11 mouse cellular contexts compared by ENCODE assay signal in genomic region chr16:93143164-93143563, GRCm38 (mm10).
DNase-seq lines count a peak whose midpoint lies in the region; ATAC-seq and TF ChIP-seq lines count a peak whose summit lies in the region.
"Had no signal": no experiment of that assay in that cellular context is flagged by ENCODE, and none has a peak within 500 bp of the region (broad histone marks: within the 10 kb centered on the region; RNA-seq: fewer than 3 reads in every experiment).

No protein-coding gene starts in this region.

- 0 out of 2 replicates have a peak, but pooled peaks cover 4% of the 10 kb centered on the region for H3K27me3 ChIP-seq in embryonic facial prominence, embryonic 14.5 days (replicated peaks; ENCODE audit: control insufficient read depth, insufficient read depth, low read length)
- H3K27me3 ChIP-seq in embryonic facial prominence, embryonic 10.5 days (replicated peaks; ENCODE audit: low read depth, poor library complexity, severe bottlenecking), result peaks cover 23% of the 10 kb centered on the region; the same call in 1 of the 2 replicates
- H3K27me3 ChIP-seq in kidney, embryonic 16.5 days (ENCODE audit: insufficient read depth, low read length), result 0 out of 2 replicates have a peak, but pooled peaks cover 2% of the 10 kb centered on the region

- H3K36me3 ChIP-seq in embryonic facial prominence, embryonic 14.5 days (ENCODE audit: control insufficient read depth, insufficient read depth, low read length), result no peaks in the 10 kb centered on the region
- H3K36me3 ChIP-seq in embryonic facial prominence, embryonic 10.5 days (replicated peaks), result no peaks in the 10 kb centered on the region
- H3K36me3 ChIP-seq in kidney, embryonic 16.5 days (ENCODE audit: insufficient read depth, low read length), result no peaks in the 10 kb centered on the region
- H3K36me3 ChIP-seq: hindbrain, embryonic 15.5 days; liver, embryonic 15.5 days had no signal

- H3K9me3 ChIP-seq in embryonic facial prominence, embryonic 14.5 days (ENCODE audit: control insufficient read depth, low read length), result no peaks in the 10 kb centered on the region
- H3K9me3 ChIP-seq in embryonic facial prominence, embryonic 10.5 days, result no peaks in the 10 kb centered on the region
- H3K9me3 ChIP-seq in kidney, embryonic 16.5 days (ENCODE audit: low read length), result no peaks in the 10 kb centered on the region
- H3K9me3 ChIP-seq: hindbrain, embryonic 15.5 days; liver, embryonic 15.5 days had no signal

- no peak overlapping the region for H3K4me2 ChIP-seq in embryonic facial prominence, embryonic 14.5 days (ENCODE audit: low read depth, low read length)
- H3K4me2 ChIP-seq in kidney, embryonic 16.5 days (replicated peaks; ENCODE audit: low read depth, low read length), result no peak overlapping the region
- H3K4me2 ChIP-seq: hindbrain, embryonic 15.5 days; liver, embryonic 15.5 days had no signal

- H3K27ac ChIP-seq in embryonic facial prominence, embryonic 14.5 days (replicated peaks; ENCODE audit: low read depth, low read length), result no peak overlapping the region
- no peak overlapping the region for H3K27ac ChIP-seq in embryonic facial prominence, embryonic 10.5 days (replicated peaks)
- peak overlapping the region; percentile 41 for H3K27ac ChIP-seq in left cerebral cortex, adult 2 months
- H3K27ac ChIP-seq in kidney, embryonic 16.5 days (ENCODE audit: low read length), result no peak overlapping the region
- H3K27ac ChIP-seq: hindbrain, embryonic 15.5 days; liver, embryonic 15.5 days had no signal

- DNase-seq in embryonic facial prominence, embryonic 14.5 days (ENCODE audit: low spot score), result peak; percentile 73
- DNase-seq in embryonic facial prominence, embryonic 10.5 days (ENCODE audit: low spot score), result no peak
- DNase-seq in testis, postnatal 10 days (ENCODE audit: low spot score), result peak; percentile 49
- DNase-seq in testis, postnatal 14 days (ENCODE audit: low spot score), result no peak
- DNase-seq in left cerebral cortex, adult 2 months (ENCODE audit: extremely low spot score in 1 of 2, low spot score in 2 of 2), result peak; percentile 64 to 76
- peak; percentile 71 for DNase-seq in telencephalon, adult 2 months (ENCODE audit: low read depth, low spot score)
- no peak for DNase-seq in thymus, postnatal 25 days

- H3K4me3 ChIP-seq in embryonic facial prominence, embryonic 14.5 days (ENCODE audit: low read depth, low read length), result no peak overlapping the region
- no peak overlapping the region for H3K4me3 ChIP-seq in embryonic facial prominence, embryonic 10.5 days
- no peak overlapping the region for H3K4me3 ChIP-seq in left cerebral cortex, adult 2 months
- no peak overlapping the region for H3K4me3 ChIP-seq in kidney, embryonic 16.5 days (ENCODE audit: low read length)
- H3K4me3 ChIP-seq: hindbrain, embryonic 15.5 days; liver, embryonic 15.5 days had no signal

- ATAC-seq in embryonic facial prominence, embryonic 14.5 days (ENCODE audit: low read depth), result no peak
- no peak for ATAC-seq in kidney, embryonic 16.5 days (ENCODE audit: low FRiP score, low TSS enrichment)
- ATAC-seq: midbrain, embryonic 16.5 days had no signal

- TF ChIP-seq CTCF in left cerebral cortex, adult 2 months (IDR thresholded peaks at IDR 0.05), result no peak

- no peaks in the 10 kb centered on the region for H3K4me1 ChIP-seq in embryonic facial prominence, embryonic 14.5 days (ENCODE audit: control insufficient read depth, insufficient read depth, low read length)
- H3K4me1 ChIP-seq in embryonic facial prominence, embryonic 10.5 days, result peaks cover 13% of the 10 kb centered on the region
- no peaks in the 10 kb centered on the region for H3K4me1 ChIP-seq in kidney, embryonic 16.5 days (ENCODE audit: insufficient read depth, low read length)
- H3K4me1 ChIP-seq: hindbrain, embryonic 15.5 days had no signal

- no peak overlapping the region for H3K9ac ChIP-seq in embryonic facial prominence, embryonic 14.5 days (ENCODE audit: low read depth, low read length)
- no peak overlapping the region for H3K9ac ChIP-seq in kidney, embryonic 16.5 days (replicated peaks; ENCODE audit: low read length)
- H3K9ac ChIP-seq: hindbrain, embryonic 15.5 days; liver, embryonic 15.5 days had no signal

- WGBS in embryonic facial prominence, embryonic 14.5 days, result 65% methylated on average over 10 of the region's 10 CpGs
- 92% methylated on average over 10 of the region's 10 CpGs for WGBS in embryonic facial prominence, embryonic 10.5 days
- whole genome bisulfite sequencing in kidney, embryonic 16.5 days, result 79% methylated on average over 10 of the region's 10 CpGs

- intact Hi-C loops in left cerebral cortex, adult 2 months (cut with DNase I), result loop anchor here (5.0 to 10.0 kb wide), 2 partner anchors 309 to 578 kb away; no protein-coding TSS in a partner anchor

Comparison
In these comparisons a context has a peak if more than half of its experiments do, and no peak if none do; other contexts are left out.
1. DNase-seq: peak in embryonic facial prominence, embryonic 14.5 days (single experiment), testis, postnatal 10 days (single experiment), left cerebral cortex, adult 2 months (2 of 2) and telencephalon, adult 2 months (single experiment); none in embryonic facial prominence, embryonic 10.5 days (single experiment), testis, postnatal 14 days (single experiment) and thymus, postnatal 25 days (single experiment).